Mouse (Mus musculus) small intestine, adult 2 months (tissue): ENCODE data around the gene Cdhr1. TPM values are rescaled to one million over a fixed set of nuclear protein-coding genes. Genes with fewer than 3 reads are reported as not detected.

Source experiments
- H3K27ac ChIP-seq: fragments of 200-500 bp; 2 replicates; pipeline ENCODE4 v1.5.1; 2012; ENCODE audit warnings: low read depth, low read length, control low read depth, inconsistent platforms; ENCODE audit not compliant: insufficient read depth
- H3K27me3 ChIP-seq: fragments of 200-500 bp; 2 replicates; pipeline ENCODE4 v1.6.1; 2012; ENCODE audit warnings: mild to moderate bottlenecking, moderate library complexity, low read length, inconsistent platforms; ENCODE audit not compliant: control insufficient read depth, insufficient read depth
- H3K36me3 ChIP-seq: fragments of 200-500 bp; 2 replicates; pipeline ENCODE4 v1.6.1; 2012; ENCODE audit warnings: mild to moderate bottlenecking, low read length, control low read depth, inconsistent platforms; ENCODE audit not compliant: control insufficient read depth, insufficient read depth
- H3K4me1 ChIP-seq: fragments of 200-500 bp; 2 replicates; pipeline ENCODE4 v1.6.1; 2012; ENCODE audit warnings: low read length, inconsistent platforms, mixed read lengths; ENCODE audit not compliant: control insufficient read depth, insufficient read depth, insufficient read length
- H3K4me3 ChIP-seq: fragments of 200-500 bp; 2 replicates; pipeline ENCODE4 v1.5.1; 2012; ENCODE audit warnings: low read depth, mild to moderate bottlenecking, control low read depth, inconsistent platforms, low read length, moderate library complexity
- CTCF ChIP-seq: fragments of 200-500 bp; IDR thresholded peaks from 2 replicates; pipeline ENCODE4 v1.5.1; 2012; ENCODE audit warnings: low read depth, mild to moderate bottlenecking, control low read depth, inconsistent platforms, low read length, moderate library complexity, mixed read lengths; ENCODE audit not compliant: insufficient replicate concordance, insufficient read length; ENCODE audit errors: extremely low read depth
- POLR2A ChIP-seq: fragments of 200-500 bp; IDR thresholded peaks from 2 replicates; pipeline ENCODE4 v1.6.1; 2012; ENCODE audit warnings: low read depth, mild to moderate bottlenecking, control low read depth, inconsistent platforms, low read length, moderate library complexity
- WGBS: fragments of 180-500 bp; shearing (Covaris S2); methylation state at CpG from one replicate; pipeline ENCODE4 v1.1.7; 2018; 5-methylcytosine and 5-hydroxymethylcytosine counted together
- polyA plus RNA-seq: library from polyadenylated mRNA; depleted of rRNA; stranded (reverse); fragments of >200 nt; gene quantifications from 2 replicates; pipeline ENCODE4 v1.2.3, GENCODE M21; 2012; rRNA removed

Cdhr1 gene
- polyA plus RNA-seq, 1 experiment = 0.11 TPM

GRCm38 (mm10) chr14:37032481-37033104 lies 65.6 kb downstream of the Cdhr1 start:
- Histone ChIP-seq H3K4me3 (no peak overlapping the region; the same call in 1 of the 2 replicates), H3K27ac (no peak overlapping the region), H3K36me3 (no peaks in the 10 kb centered on the region), H3K4me1 (no peaks in the 10 kb centered on the region; the same call in 1 of the 2 replicates), H3K27me3 (0 out of 2 replicates have a peak, but pooled peaks cover 4% of the 10 kb centered on the region)
- no peak for TF ChIP-seq CTCF
- no peak for TF ChIP-seq POLR2A
- 32% methylated on average over 11 of the region's 11 CpGs for WGBS

- TF ChIP-seq POLR2A (no peak), CTCF (no peak)
- no peaks in the 10 kb centered on the region for H3K36me3 ChIP-seq
- 88% methylated on average over 3 of the region's 3 CpGs for WGBS
- no peak overlapping the region for H3K27ac ChIP-seq
- no peaks in the 10 kb centered on the region for H3K27me3 ChIP-seq
- H3K4me3 ChIP-seq = no peak overlapping the region
- peaks cover 3% of the 10 kb centered on the region; the same call in 1 of the 2 replicates for H3K4me1 ChIP-seq
These were observed 69.6 kb downstream of the Cdhr1 start for GRCm38 (mm10) chr14:37028555-37028954.

GRCm38 (mm10) chr14:37027951-37028350 lies 70.2 kb downstream of the Cdhr1 start:
- Histone ChIP-seq H3K27me3 (no peaks in the 10 kb centered on the region), H3K36me3 (no peaks in the 10 kb centered on the region), H3K4me3 (no peak overlapping the region), H3K27ac (no peak overlapping the region), H3K4me1 (peaks cover 3% of the 10 kb centered on the region; the same call in 1 of the 2 replicates)
- WGBS = 67% methylated on average over 3 of the region's 3 CpGs
- TF ChIP-seq POLR2A (no peak), CTCF (no peak)

Other genes starting within 250 kb of the Cdhr1 start
- gene Ccser2, start 129.6 kb downstream of the Cdhr1 start, polyA plus RNA-seq = 6.4 and 12.8 TPM in 2 replicates
- not detected in 2 replicates for gene Rgr, start 49.4 kb downstream of the Cdhr1 start, polyA plus RNA-seq
- gene Lrit1, start 43.5 kb downstream of the Cdhr1 start, polyA plus RNA-seq = not detected in 2 replicates
- gene Lrit2, start 30.4 kb downstream of the Cdhr1 start, polyA plus RNA-seq = not detected in 2 replicates
- gene 2610528A11Rik, start 15.7 kb upstream of the Cdhr1 start, polyA plus RNA-seq = 0.38 and 3.6 TPM in 2 replicates
- gene Ghitm, start 36.9 kb upstream of the Cdhr1 start, polyA plus RNA-seq = 46.3 and 87.9 TPM in 2 replicates